Mouse (Mus musculus): ENCODE results near the gene Ppard. TPM values are rescaled to one million over a fixed set of nuclear protein-coding genes. Genes with fewer than 3 reads are reported as not detected.

Gene Ppard
- polyA plus RNA-seq, 1 experiment from 2014 or later: 1.3 TPM

GRCm38 (mm10) chr17:28349901-28350465, 117.5 kb downstream of the Ppard start:
- Histone ChIP-seq H3K4me1 (ENCODE audit: control insufficient read depth, insufficient read depth, low read length) (peaks cover 10% of the 10 kb centered on the region), H3K27ac (ENCODE audit: low read depth, low read length) (no peak overlapping the region), H3K27me3 (ENCODE audit: control insufficient read depth, insufficient read depth, low read length) (peaks cover 15% of the 10 kb centered on the region), H3K36me3 (ENCODE audit: control insufficient read depth, insufficient read depth, low read length) (no peaks in the 10 kb centered on the region), H3K9ac (replicated peaks; ENCODE audit: low read depth, low read length) (peak overlapping the region; percentile 53), H3K4me2 (ENCODE audit: low read depth, low read length) (peak overlapping the region; percentile 74), H3K9me3 (ENCODE audit: control insufficient read depth, low read length) (no peaks in the 10 kb centered on the region), H3K4me3 (ENCODE audit: low read depth, low read length) (peak overlapping the region; percentile 47)
- peak; percentile 49 for ATAC-seq (ENCODE audit: low read depth)
- WGBS: under 1% methylated on average over 45 of the region's 54 CpGs

DNA sequence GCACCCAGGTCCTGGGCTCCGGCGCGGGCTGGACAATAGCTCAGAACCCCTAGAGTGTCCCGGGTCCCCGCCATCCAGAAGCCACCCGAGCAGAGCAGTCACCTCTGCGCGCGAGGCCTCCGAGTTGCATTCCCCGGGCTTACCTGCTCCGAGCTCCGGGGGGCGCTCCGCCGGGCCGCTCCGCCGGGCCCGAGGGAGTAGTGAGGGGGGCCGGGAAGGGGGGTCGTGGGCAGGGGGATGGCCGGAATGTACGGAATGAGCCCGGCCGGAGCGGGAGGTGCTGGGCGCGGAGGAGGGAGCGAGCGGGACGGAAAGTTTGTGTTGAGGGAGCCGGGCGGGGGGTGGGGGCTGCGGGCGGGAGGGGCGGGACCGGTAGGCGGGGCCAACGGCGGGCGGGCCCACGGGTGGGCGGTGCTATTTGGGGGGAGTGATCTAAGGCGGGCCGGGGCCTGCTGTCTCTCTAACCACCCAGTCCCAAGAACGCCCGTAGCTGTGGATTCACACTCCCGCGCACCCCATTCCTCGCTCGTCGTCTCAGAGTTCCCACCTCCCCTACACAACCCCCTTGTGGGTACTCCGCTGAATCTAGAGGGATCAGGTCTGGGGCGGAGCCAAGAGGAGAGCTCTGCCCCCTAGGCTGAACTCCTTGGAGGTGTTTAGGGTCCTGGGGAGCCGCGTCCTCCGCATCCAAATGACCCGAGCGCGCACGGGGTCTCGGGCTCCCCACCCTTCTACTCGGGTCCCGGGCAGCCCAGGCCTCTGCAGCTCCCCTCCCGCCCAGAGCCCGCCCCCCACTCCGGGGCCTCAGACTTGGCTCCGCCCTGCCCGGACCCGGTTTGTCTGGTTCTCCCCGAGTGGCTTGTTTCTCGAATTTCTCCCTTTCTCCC, 118.2 kb downstream of the Ppard start, which contains the start of gene Tead3:
Tead3 (minus strand) TSS at position 352 of the 887 bp plus-strand sequence.
- Histone ChIP-seq H3K4me2 (ENCODE audit: low read depth, low read length) (peak within 1 kb of the TSS; percentile 74), H3K9ac (replicated peaks; ENCODE audit: low read depth, low read length) (peak within 1 kb of the TSS; percentile 53), H3K9me3 (ENCODE audit: control insufficient read depth, low read length) (no peaks in the 10 kb centered on the region), H3K4me1 (ENCODE audit: control insufficient read depth, insufficient read depth, low read length) (peaks cover 10% of the 10 kb centered on the region), H3K4me3 (ENCODE audit: low read depth, low read length) (peak within 1 kb of the TSS; percentile 47), H3K36me3 (ENCODE audit: control insufficient read depth, insufficient read depth, low read length) (no peaks in the 10 kb centered on the region), H3K27ac (ENCODE audit: low read depth, low read length) (0 out of 2 replicates have a peak within 1 kb of the TSS, but pooled peaks have one; percentile 16), H3K27me3 (ENCODE audit: control insufficient read depth, insufficient read depth, low read length) (peaks cover 11% of the 10 kb centered on the region)
- under 1% methylated on average over 42 of the region's 73 CpGs for WGBS
- peak; percentile 80 for ATAC-seq (ENCODE audit: low read depth)

Other genes starting within 250 kb of the Ppard start
- gene Tcp11, start 152.1 kb upstream of the Ppard start, polyA plus RNA-seq (2014; fragmentation: Nextera tagmentation; extraction: Ambion mirVana): 0.79 and 1.7 TPM in 2 replicates
- gene Scube3, start 90.6 kb upstream of the Ppard start, polyA plus RNA-seq (2014; fragmentation: Nextera tagmentation; extraction: Ambion mirVana): 4.7 and 6.3 TPM in 2 replicates
- 37.6 and 46.1 TPM in 2 replicates for gene Zfp523, start 55.6 kb upstream of the Ppard start, polyA plus RNA-seq (2014; fragmentation: Nextera tagmentation; extraction: Ambion mirVana)
- 4.0 and 5.0 TPM in 2 replicates for gene Def6, start 24.9 kb upstream of the Ppard start, polyA plus RNA-seq (2014; fragmentation: Nextera tagmentation; extraction: Ambion mirVana)
- gene Fance, start 80.8 kb downstream of the Ppard start, polyA plus RNA-seq (2014; fragmentation: Nextera tagmentation; extraction: Ambion mirVana): 22.7 and 23.5 TPM in 2 replicates
- gene Rpl10a, start 95.8 kb downstream of the Ppard start, polyA plus RNA-seq (2014; fragmentation: Nextera tagmentation; extraction: Ambion mirVana): 367 and 407 TPM in 2 replicates
- 1.2 and 1.6 TPM in 2 replicates for gene Tead3, start 118.1 kb downstream of the Ppard start, polyA plus RNA-seq (2014; fragmentation: Nextera tagmentation; extraction: Ambion mirVana)
- gene Tulp1, start 132.5 kb downstream of the Ppard start, polyA plus RNA-seq (2014; fragmentation: Nextera tagmentation; extraction: Ambion mirVana): 0.66 and 0.89 TPM in 2 replicates

All from neural tube, embryonic 14.5 days (tissue).